Mouse (Mus musculus): Measurements from ENCODE around the gene Sry.

Sry gene

GRCm38 (mm10) chrY:2663558-2663957 is at the start of gene Sry:
Sry (minus strand) TSS chrY:2663658.
- no peak for DNase-seq (ENCODE audit: low spot score)

All from embryo, embryonic 10 days (tissue).